Mouse (Mus musculus): ENCODE measurements around the gene Mettl14.
"Not testable (repeated sequence)": the region's sequence is repeated elsewhere in the genome, so short reads cannot be mapped to it uniquely, and the experiment has no call there.

Mettl14 gene

GRCm38 (mm10) chr3:123385486-123386156 lies at the start of gene Mettl14:
Gene Mettl14 (minus strand): TSS chr3:123386108.
- DNase-seq = peak; percentile 95

GRCm38 (mm10) chr3:123433362-123433761 lies 47.5 kb upstream of the Mettl14 start:
- no peak for DNase-seq

DNA sequence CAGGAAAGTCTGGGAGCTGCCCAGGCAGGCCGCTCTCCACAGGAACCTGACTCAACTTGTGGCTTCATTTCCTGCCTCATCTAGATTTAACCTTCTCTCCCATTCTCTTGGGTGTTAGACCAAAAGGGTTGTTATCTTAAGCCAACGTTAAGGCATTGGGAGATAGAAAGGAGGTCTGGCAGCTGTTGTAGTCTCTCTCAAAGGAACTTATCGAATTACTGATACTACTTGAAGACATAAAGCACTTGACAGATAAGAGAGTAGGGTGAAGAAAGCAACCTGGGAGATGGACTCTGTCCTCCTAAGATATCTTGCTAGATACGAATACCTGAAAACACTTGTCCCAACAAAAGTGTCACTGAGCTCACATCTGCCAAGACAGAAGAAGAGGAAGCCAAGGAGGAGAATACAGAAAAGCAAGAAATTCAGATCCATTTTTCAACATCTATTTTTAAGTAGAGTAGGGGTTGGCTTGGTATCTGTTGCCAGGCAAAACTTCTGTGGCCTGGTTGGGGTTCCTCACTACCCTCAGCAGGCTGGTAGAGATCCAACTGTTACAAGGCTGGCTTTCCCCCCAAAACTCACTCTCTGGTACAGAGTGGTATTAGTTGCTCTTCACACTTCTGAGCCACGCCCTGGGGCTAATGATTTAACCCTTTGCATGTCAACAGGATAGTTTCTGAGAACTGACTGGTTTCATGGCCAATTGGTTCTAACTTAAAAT lies 46.2 kb upstream of the Mettl14 start:
- no peak for DNase-seq

- DNase-seq = no peak
Measured at GRCm38 (mm10) chr3:123429597-123430458, 43.9 kb upstream of the Mettl14 start.

DNA sequence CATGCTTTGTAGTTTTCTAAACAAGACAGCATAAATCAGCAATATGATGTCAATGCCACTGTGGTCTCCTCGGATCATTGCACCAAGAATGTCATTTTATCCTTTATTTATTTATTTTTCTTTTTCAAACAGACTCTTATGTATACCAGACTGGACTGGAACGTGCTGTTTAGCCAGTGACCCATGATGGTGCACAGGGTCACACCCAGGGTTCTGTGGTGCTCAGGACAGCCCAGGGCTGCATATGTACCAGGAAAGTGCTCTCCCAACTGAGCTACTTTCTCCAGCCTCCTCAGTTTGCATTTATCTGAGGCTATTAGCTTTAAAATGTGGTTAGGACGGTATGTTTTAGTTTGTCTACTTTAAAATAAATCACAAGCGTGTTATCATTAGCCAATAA lies 42.1 kb upstream of the Mettl14 start:
- no peak for DNase-seq

DNA sequence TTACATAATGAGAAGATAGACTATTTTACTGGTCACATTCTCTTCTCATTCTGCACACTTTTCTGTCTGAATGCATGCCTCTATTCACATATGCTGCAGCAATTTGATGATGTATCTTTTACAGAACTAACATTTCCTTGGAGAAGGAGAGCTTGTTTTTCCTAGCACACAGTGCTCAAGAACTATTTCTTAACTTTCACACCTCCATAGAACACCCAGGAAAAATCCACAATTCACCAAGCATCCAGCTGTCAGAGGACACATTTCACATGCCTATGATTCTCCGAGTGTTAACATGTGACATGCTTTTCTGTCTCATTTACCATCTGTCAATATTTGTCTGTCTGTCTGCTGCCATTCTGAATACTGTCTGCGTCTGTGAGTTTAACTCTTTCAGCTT lies 39.7 kb upstream of the Mettl14 start:
- DNase-seq = no peak

DNA sequence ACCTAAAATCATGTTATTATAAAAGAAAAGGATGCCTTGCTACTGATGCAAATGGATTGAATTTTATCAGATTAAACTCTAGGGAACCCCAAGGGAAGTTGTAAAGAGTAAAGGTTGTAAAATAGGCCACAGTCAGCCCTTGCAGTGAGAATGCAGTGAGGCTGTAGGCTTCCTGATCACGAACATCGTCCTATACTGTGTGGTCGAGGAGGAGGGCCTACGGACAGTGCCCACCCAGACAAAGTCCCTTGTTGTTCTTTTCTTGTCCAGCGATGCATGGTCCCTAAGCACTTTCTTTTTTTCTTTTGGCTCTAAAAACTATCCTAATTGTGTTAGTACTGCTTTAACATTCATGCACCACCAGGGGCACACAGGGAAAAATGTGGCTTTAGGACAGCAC lies 27.3 kb upstream of the Mettl14 start:
- DNase-seq = no peak

GRCm38 (mm10) chr3:123411821-123412578 lies 26.1 kb upstream of the Mettl14 start:
- DNase-seq = no peak

GRCm38 (mm10) chr3:123404945-123405344 lies 19.0 kb upstream of the Mettl14 start:
- DNase-seq = no peak

DNA sequence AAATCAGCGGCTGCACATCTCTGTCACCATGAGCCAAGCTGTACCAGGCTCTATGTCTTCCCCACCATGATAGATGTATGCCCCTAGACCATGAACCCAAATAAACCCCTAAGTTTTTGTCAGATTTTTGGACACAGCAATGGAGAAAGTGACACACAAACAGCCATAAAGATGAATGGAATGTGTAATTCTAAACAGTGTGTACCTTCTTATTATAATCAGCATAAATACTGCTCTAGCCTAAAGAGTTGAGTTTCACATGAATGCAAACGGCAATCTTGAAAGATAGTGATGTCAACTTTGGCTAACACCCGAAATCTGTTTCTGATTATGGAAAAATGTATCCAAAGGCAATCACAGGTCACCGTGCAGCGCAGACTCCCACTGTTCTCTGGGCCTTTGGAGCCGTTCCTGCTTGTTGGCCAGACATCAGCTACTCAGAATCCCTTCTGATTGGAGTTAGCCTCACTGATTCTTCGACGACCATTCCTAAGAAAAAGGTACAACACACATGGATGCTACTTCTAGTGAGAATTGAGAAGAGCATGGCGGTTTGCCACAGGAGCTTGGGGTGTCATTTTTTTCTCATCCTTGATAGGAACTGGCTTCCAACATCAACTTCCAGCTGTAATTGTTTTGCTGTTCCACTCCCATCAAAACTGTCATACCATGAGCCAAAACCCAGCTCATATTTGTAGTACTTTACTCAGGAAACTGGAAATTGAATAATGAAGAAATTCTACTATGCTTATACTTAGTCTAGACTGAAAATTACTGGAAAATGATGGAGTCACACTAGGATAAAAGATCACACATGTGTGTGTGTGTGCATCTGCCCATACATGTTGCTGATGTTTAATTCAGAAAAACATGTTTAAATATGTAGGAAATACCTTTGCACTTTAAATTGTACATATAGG lies 11.9 kb upstream of the Mettl14 start:
- no peak for DNase-seq

GRCm38 (mm10) chr3:123395611-123396010 lies 9.7 kb upstream of the Mettl14 start:
- no peak for DNase-seq

- no peak for DNase-seq
Measured at GRCm38 (mm10) chr3:123391180-123391579, 5.3 kb upstream of the Mettl14 start.

- DNase-seq = not testable (repeated sequence)
Measured at GRCm38 (mm10) chr3:123386157-123386780, 361 bp upstream of the Mettl14 start.

DNA sequence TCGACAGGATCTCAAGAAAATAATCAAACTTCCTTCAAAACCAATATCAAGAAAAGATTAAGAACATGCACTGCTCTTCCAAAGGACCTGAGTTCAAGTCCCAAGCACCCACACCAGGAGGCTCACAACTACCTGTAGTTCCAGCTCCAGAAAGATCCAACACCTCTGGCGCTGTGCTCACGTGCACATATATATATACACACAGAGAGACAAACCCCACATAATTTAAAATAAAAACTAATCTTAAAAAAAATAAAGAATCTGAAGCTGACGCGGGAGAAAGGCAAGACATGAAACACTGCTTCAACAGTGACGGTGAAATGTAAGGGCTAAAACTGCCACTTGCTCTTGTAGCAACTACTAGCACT lies 806 bp downstream of the Mettl14 start:
- DNase-seq = no peak

DNA sequence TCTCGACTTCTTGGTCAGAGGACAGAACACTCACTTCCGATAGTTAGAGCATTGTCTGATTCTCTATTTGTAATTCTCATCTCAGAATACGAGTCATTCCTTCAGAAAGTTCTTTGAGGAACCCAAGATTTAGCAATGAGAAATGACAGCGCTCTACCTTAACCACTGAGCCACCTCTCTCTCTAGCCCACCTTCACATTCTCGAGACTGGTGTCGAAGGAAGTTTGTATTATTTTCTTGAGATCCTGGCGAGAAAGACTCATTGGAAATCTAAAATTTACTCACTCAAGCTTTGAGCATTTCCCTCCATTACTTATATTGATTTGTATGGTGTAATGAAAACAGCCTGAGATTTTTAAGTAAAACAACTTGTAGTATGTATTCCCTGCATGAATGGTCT lies 1.5 kb downstream of the Mettl14 start:
- no peak for DNase-seq

DNA sequence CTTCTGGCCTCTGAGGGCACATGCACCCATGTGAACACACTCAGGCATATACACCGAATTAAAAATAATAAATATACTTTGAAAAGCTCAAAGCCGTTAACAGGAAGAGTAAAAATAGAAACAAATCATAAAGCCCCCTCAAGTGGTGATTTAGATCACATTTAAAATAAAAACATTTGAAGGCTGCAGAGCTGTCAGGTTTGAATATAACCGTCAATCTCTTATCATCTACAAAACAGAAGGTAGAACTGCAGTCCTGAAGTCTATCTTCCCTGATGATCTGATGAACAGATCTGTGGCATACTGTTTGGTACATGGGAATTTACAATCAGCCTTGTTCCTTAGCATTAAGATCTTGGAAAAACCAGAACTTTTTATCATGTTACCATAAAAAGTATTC lies 9.3 kb downstream of the Mettl14 start:
- DNase-seq = no peak

DNA sequence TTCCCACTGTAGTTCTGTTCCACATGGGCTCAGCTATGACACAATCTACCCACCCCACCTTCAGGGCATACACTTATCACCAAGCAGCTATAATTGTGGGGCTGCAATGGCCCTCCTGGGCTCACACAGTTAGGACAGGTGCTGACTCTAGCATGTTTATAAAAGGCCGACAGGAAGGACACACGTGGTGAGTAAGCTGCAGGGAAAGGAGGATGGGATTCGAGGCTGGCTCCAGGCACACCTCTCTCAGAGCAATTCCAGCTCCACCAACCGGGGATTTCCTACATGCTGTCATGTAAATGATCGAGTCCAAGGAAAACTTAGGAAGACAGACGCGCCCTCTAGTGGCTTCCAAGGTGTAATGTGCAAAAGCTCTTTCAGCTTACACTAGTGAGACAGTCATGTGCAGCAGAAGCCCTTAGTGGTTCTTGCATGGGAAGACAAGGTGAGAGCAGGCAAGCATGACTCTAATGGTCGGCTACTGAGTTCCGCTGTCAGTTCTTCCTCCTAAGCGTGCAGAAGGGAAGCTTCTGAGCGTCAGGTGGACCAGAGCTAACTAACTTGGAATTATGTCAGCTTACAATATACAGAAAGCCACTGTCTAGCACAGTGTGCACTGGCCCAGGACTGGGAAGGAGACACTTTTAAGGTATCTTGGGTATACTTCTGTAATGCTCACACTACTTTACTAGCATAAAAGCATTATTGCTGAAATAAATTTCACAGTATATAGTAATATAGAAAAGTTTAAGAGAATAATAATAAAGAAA lies 14.0 kb downstream of the Mettl14 start:
- peak; percentile 41 for DNase-seq

DNA sequence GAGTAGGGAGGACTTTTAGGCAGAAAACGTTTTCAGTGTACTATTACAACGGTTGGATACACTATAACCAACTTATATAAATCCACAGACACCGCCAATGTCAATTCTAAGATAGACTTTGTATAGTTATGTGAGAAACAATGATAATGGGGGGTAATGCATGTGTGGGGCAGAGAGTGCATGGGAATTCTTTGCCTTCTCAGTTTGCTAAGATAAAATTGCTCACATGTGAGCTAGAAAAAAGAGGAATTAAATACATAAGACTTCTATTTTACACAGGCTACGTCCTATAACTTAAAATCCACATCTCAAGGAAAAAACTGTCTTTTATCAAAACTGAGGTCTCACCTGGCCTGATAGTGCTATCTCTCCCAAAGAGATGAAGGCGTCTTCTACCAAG lies 15.0 kb downstream of the Mettl14 start:
- no peak for DNase-seq

DNA sequence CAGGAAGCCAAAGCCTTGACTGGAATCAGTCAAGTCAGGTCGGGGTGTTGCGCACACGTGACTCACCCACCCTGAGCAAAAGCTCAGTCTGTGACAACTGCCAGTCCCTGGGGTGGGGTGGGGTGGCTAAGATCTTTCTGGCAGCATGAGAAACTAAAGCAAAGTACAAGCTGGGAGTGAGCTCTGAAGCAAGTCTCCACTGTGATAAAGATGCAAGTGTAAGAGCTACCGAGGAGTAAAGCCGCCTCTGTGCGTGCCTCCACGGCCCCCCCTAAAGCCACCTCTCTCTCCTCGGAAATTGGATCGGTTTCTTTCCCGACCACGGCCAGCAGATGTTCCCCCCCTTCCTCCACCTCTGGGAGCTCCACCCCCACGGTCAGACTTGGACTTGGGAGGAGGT lies 16.7 kb downstream of the Mettl14 start:
- no peak for DNase-seq

GRCm38 (mm10) chr3:123366820-123367219 lies 19.1 kb downstream of the Mettl14 start:
- DNase-seq = not testable (repeated sequence)
